Mouse (Mus musculus): ENCODE measurements around the gene Dennd4b. TPM values are rescaled to one million over a fixed set of nuclear protein-coding genes. Genes with fewer than 3 reads are reported as not detected.

Dennd4b gene
- total RNA-seq (2021): 10 to 100 TPM; 33.7 to 35.6 TPM
- long read RNA-seq, experiment 1, full-length matches to known transcripts: 7 of 27 reads
- long read RNA-seq, experiment 1, partial matches to known transcripts: 15 of 27 reads
- long read RNA-seq, experiment 1, other reads (novel, unspliced or antisense): 5 of 27 reads
- long read RNA-seq, experiment 2, full-length matches to known transcripts: 9 of 28 reads
- long read RNA-seq, experiment 2, partial matches to known transcripts: 10 of 28 reads
- long read RNA-seq, experiment 2, other reads (novel, unspliced or antisense): 9 of 28 reads

DNA sequence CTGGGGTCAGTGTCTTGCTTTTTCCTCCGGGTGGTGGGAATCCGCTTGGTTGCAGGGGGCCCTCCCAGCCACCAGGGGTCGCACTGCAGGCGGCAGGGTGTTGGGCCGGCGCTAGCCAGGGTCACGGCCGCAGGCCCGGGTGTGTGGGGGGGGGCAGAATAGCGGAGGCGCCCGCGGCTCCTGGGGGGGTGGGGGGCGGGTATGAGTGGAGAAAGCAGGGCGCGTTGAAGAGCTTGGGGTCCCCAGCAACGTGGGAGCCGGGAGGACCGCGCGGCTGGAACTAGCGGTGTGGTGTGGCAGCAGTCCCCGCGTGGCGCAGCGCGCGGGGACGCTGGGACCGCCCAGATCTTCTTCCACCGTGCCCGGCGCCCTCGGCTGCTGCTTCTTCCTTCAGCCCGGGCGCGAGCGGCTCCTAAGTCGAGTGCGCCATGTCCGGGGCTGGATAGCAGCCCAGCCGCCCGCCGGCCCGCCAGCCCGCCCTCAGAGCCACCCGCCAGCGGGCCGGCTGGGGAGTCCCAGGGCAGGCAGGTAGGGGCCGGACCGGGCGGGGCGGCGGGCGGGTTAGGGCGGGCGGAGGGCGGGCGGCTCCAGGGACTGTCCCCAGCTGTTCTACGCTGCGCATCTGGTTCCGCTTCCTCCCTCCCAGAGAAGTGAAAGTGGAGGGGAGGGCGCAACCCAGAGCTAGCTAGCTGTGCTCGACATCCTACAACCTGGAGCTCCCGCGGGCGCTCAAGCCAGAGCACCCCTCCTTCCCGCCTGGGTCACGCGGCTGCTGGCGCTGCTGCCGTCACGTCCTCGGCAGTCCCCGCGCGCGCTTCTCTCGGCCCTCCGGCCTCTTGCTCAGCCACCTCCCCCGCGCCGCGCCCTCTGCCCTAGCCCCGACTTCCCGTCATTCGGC lies at the start of gene Dennd4b:
TSS of gene Dennd4b (plus strand) at position 152 of the 898 bp plus-strand sequence.
- H3K27ac ChIP-seq: peak within 1 kb of the TSS; percentile 98
- peak within 1 kb of the TSS; percentile 84 for H3K4me3 ChIP-seq
- TF ChIP-seq CTCF (conservative IDR thresholded peaks at IDR 0.05): peak; percentile 87
- peak; percentile 83 to 91 for DNase-seq (ENCODE audit: low spot score in 2 of 2)

DNA sequence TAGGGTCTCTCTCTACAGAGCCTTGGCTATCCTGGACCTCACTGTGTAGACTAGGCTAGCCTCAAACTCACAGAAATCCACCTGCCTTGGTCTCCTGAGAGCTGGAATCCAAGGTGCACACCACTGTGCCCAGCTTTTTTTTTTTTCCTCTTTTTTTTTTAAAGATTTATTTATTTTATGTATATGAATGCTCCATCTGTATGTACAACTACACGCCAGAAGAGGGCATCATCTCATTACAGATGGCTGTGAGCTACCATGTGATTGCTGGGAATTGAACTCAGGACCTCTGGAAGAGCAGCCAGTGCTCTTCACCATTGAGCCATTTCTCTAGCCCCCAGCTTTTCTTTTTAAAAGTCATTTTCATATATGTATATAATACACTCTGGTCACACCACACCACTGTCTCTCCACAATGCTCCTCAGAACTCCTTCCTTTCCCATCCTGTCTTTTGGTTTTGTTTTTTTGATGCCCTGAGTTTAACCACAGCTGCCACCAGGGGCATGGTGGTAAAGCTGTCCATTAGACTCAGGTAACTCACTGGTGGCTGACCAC lies 49.1 kb upstream of the Dennd4b start:
- DNase-seq (ENCODE audit: low spot score in 2 of 2): no peak
- peak; percentile 55 for TF ChIP-seq CTCF (conservative IDR thresholded peaks at IDR 0.05)
- Histone ChIP-seq H3K4me3 (no peak overlapping the region), H3K27ac (no peak overlapping the region)

GRCm38 (mm10) chr3:90220088-90220487 lies 44.9 kb upstream of the Dennd4b start:
- Histone ChIP-seq H3K4me3 (peak overlapping the region; percentile 49), H3K27ac (peak overlapping the region; percentile 87)
- peak; percentile 88 for TF ChIP-seq CTCF (conservative IDR thresholded peaks at IDR 0.05)
- peak; percentile 56 to 62 for DNase-seq (ENCODE audit: low spot score in 2 of 2)

- peak; percentile 32 to 34 for DNase-seq (ENCODE audit: low spot score in 2 of 2)
- no peak; the same call in 1 of the 2 replicates for TF ChIP-seq CTCF (conservative IDR thresholded peaks at IDR 0.05)
- H3K27ac ChIP-seq: peak overlapping the region; percentile 87
- peak overlapping the region; percentile 49 for H3K4me3 ChIP-seq
These were observed 44.4 kb upstream of the Dennd4b start for GRCm38 (mm10) chr3:90220531-90220951.

DNA sequence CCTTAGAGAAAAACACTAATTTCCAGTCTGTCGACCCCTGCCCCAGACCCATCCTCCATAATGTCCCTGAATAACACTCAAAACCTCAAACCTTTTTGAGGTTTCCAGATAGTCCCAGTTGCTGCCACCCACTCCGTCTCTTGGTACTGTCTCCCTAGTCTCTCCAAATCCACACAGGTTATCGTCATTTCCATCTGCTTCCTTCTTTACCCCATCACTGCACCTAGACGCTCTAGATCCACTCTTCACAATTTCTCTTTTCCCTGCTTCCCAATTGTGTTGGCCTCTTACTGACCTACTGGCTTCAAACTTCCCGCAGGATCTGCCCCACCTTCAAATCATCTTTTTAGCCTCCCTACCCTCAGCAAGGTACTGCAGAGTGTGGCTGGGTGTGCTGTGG lies 43.9 kb upstream of the Dennd4b start:
- no peak for DNase-seq (ENCODE audit: low spot score in 2 of 2)
- H3K4me3 ChIP-seq: peak overlapping the region; percentile 49; the same call in 1 of the 2 replicates
- no peak for TF ChIP-seq CTCF (conservative IDR thresholded peaks at IDR 0.05)
- peak overlapping the region; percentile 87; the same call in 1 of the 2 replicates for H3K27ac ChIP-seq

DNA sequence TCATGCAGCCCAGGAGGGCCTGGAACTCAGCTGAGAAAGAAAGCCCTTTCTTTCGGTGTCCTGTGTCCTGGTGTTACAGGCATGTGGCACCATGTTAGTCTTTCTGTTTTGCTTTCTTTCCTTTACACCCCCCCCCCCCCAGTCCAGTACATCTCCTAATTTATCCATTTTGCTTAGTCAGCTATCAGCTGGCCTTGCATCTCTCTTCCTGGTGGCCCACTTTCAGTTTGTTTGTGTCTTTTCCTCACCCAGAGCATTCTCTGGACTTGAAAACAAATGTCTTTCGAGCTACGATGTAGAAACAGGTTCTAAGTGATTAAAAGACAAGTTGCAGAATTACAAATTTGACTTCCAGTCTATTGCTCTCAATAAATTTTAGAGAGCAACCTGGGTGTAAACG lies 42.5 kb upstream of the Dennd4b start:
- DNase-seq (ENCODE audit: low spot score in 2 of 2): no peak
- H3K4me3 ChIP-seq: no peak overlapping the region
- H3K27ac ChIP-seq: no peak overlapping the region
- no peak for TF ChIP-seq CTCF (conservative IDR thresholded peaks at IDR 0.05)

DNA sequence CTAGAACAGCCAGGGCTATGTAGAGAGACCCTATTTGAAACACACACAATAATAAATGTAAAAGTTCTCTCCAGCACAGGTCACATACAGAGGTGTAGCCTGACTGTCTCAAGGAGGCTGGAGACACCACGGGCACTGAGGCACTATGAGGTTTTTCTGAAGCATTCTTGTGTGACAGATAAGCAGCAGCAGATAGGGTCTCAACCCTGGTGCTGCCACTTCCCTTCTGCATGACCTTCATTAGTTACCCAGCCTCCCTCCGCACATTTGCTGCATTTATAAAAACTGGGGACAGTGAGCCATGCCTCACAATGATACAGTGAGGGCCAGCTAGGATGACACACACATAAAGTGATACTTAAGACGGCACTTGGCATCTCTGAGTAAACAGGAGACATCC lies 42.0 kb upstream of the Dennd4b start:
- Histone ChIP-seq H3K4me3 (no peak overlapping the region), H3K27ac (no peak overlapping the region)
- TF ChIP-seq CTCF (conservative IDR thresholded peaks at IDR 0.05): no peak
- no peak for DNase-seq (ENCODE audit: low spot score in 2 of 2)

DNA sequence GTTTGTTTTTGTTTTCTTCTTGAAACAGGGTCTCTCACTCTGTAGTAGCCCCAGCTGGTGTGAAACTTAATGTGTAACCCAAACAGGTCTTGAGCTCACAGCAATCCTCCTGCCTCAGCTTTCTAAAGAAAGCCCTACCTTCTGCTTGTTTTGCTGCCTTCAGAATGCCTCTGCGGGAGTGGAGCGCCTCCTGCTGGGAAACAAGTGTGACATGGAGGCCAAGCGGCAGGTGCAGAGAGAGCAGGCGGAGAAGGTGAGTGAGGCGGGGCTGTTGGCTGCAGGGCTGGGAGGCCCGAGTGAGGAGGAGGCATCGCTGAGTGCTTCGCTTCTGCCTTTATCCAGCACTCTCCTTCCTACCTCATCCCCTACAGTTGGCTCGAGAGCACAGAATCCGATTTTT lies 40.7 kb upstream of the Dennd4b start:
- no peak for TF ChIP-seq CTCF (conservative IDR thresholded peaks at IDR 0.05)
- DNase-seq (ENCODE audit: low spot score in 2 of 2): no peak

DNA sequence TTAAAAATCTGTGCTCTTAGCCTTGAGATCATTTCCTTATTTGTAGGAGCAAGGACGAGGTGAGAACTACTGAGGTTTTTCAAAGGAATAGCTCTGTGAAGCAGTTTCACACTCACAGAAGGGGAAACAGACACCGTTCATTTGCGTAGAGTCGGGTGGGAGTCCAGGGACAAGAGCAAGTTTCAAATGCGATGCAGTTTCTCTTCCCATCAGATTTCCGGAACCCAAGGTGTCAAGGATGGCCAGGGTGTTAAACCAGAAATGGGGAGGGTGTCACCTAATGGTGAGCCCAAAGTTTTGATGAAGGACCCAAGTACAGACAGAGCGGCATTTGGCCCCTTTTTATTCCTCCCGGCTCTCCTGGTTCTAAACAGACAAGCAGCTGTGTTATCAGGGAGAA lies 33.9 kb upstream of the Dennd4b start:
- no peak for TF ChIP-seq CTCF (conservative IDR thresholded peaks at IDR 0.05)
- DNase-seq (ENCODE audit: low spot score in 2 of 2): no peak
- H3K27ac ChIP-seq: peak overlapping the region; percentile 93
- peak overlapping the region; percentile 95 for H3K4me3 ChIP-seq

More for the DNA sequence above, 40.7 kb upstream of the Dennd4b start:
- Histone ChIP-seq H3K4me3 (no peak overlapping the region), H3K27ac (no peak overlapping the region)

GRCm38 (mm10) chr3:90231507-90232333 lies 33.3 kb upstream of the Dennd4b start, which contains the start of gene Jtb:
Gene Jtb (plus strand): TSS chr3:90231597.
- Histone ChIP-seq H3K4me3 (peak within 1 kb of the TSS; percentile 95), H3K27ac (peak within 1 kb of the TSS; percentile 93)
- peak; percentile 28 for TF ChIP-seq CTCF (conservative IDR thresholded peaks at IDR 0.05)
- peak; percentile 94 to 96 for DNase-seq (ENCODE audit: low spot score in 2 of 2)

GRCm38 (mm10) chr3:90241251-90241650 lies 23.7 kb upstream of the Dennd4b start:
- Histone ChIP-seq H3K4me3 (no peak overlapping the region), H3K27ac (no peak overlapping the region)
- no peak for TF ChIP-seq CTCF (conservative IDR thresholded peaks at IDR 0.05)
- DNase-seq (ENCODE audit: low spot score in 2 of 2): no peak

Data from layer of hippocampus, adult 2 months (tissue).